Mouse (Mus musculus) heart, embryonic 12.5 days (tissue): ENCODE measurements at regions not wholly inside any gene's neighbourhood (a gene's known extent, or its start where the extent isn't known, plus 50 kb on each side); places are given as distances from the start of the nearest gene placed in this dataset.
A peak's percentile ranks its signal among the peaks of the same experiment; 100 is the strongest.

Source experiments
- ATAC-seq: fragments of 200-750 bp; cut with Nextera tagmentation; 2 replicates; pipeline ENCODE4 v1.8.0; 2017; ENCODE audit warnings: moderate TSS enrichment, moderate library complexity; ENCODE audit not compliant: insufficient number of reproducible peaks, low FRiP score
- H3K27ac ChIP-seq: fragments of 300-500 bp; sonication (generic); 2 replicates; pipeline ENCODE4 v1.5.1; 2016; ENCODE audit warnings: mild to moderate bottlenecking, moderate library complexity; ENCODE audit not compliant: poor library complexity, severe bottlenecking
- H3K27me3 ChIP-seq: fragments of 300-500 bp; sonication (generic); replicated peaks from 2 replicates; pipeline ENCODE4 v1.6.1; 2016; ENCODE audit warnings: mild to moderate bottlenecking, moderate library complexity
- H3K36me3 ChIP-seq: fragments of 300-500 bp; sonication (generic); 2 replicates; pipeline ENCODE4 v1.6.1; 2016; ENCODE audit warnings: mild to moderate bottlenecking, moderate library complexity
- H3K4me1 ChIP-seq: fragments of 300-500 bp; sonication (generic); replicated peaks from 2 replicates; pipeline ENCODE4 v1.6.1; 2016; ENCODE audit warnings: mild to moderate bottlenecking
- H3K4me2 ChIP-seq: fragments of 300-500 bp; sonication (generic); 2 replicates; pipeline ENCODE4 v1.6.1; 2016; ENCODE audit warnings: mild to moderate bottlenecking, moderate library complexity
- H3K4me3 ChIP-seq: fragments of 300-500 bp; sonication (generic); 2 replicates; pipeline ENCODE4 v1.5.1; 2016; ENCODE audit warnings: mild to moderate bottlenecking
- H3K9ac ChIP-seq: fragments of 300-500 bp; sonication (generic); 2 replicates; pipeline ENCODE4 v1.6.1; 2016; ENCODE audit warnings: mild to moderate bottlenecking, moderate library complexity
- H3K9me3 ChIP-seq: fragments of 300-500 bp; sonication (generic); replicated peaks from 2 replicates; pipeline ENCODE4 v1.6.1; 2016; ENCODE audit warnings: mild to moderate bottlenecking, moderate library complexity
- WGBS: fragments of 180-500 bp; shearing (Covaris S2); methylation state at CpG from one replicate; pipeline ENCODE4 v1.1.7; 2016; 5-methylcytosine and 5-hydroxymethylcytosine counted together

DNA sequence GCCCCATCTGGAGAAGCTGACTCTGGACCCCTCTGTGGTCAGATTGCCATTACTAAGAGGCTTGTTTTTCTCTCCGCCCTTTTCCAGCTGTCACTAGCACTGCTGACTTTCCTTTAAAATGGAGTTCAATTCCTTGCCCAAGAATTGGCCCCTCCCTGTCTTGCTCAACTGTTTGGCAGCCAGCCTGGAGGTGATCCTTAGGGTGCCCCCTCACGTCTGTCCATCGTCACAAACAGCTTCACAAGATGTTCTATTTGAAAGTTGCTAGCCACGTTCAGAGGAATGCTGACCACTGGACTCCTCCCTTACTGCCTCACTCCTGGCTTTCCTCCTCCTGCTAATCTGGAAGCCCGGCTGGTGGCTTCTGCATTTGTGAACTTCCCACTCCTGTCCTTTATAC, 142.0 kb downstream of the Zfp619 start:
- Histone ChIP-seq H3K4me2 (no peak overlapping the region), H3K4me1 (0 out of 2 replicates have a peak, but pooled peaks cover 5% of the 10 kb centered on the region), H3K4me3 (no peak overlapping the region), H3K9me3 (no peaks in the 10 kb centered on the region), H3K27me3 (no peaks in the 10 kb centered on the region), H3K27ac (no peak overlapping the region), H3K9ac (no peak overlapping the region), H3K36me3 (no peaks in the 10 kb centered on the region)
- WGBS: 15% methylated on average over 5 of the region's 5 CpGs
- 0 out of 2 replicates have a peak, but pooled peaks have one; percentile 13 for ATAC-seq

DNA sequence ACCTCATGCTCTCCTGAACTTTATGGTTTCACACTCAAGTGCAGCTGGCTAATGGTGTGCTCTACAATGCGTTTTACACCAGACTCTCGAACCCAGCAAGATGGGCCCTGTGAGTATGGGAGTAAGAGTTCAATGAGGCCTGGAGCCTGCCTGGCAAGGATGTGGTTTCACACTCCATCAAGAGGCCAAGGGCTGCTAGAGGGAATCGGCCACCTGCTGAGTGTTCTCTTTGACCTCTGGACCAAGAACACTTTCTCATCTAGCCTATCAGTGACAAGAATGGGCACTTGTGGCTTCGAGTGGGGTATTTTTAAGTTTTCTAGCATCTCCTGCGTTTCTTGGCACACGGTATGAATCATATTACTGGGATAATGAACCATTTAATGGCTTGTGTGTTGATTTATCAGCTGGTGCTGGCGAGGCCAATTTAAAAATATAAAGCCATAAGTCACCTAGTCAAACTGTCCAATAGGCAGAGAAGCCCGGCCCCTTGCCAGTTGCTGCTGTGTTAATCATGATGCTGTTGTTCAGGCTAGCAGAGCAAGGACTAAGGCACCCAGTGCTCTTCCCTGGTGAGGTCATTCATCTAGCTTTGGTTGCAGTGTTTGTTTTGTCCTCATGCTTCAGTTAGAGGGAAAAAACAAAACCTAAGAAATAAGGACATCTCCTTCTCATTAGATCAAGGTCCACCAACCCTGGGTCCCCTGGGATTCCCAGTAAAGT, 157.7 kb downstream of the Zfp619 start:
- 73% methylated on average over 8 of the region's 8 CpGs for WGBS

DNA sequence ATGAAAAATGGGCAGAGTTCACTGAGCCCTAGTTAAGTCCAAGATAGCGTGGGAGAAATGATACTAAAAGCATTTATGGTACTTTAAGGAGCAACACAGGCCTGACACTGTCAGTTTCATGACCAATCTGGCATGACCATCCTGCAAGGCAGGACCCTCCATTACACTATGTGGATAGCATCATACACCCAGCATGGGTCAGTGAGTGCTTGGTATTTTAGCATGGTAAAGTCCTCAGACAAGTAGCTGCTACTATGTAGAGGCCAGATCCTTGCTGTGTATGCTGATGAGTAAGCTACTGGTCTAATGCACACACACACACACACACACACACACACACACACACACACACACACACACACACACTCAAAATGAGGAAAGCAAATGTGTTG, 158.3 kb downstream of the Zfp619 start:
- Histone ChIP-seq H3K27me3 (no peaks in the 10 kb centered on the region), H3K4me1 (no peaks in the 10 kb centered on the region), H3K27ac (no peak overlapping the region), H3K36me3 (no peaks in the 10 kb centered on the region), H3K4me2 (no peak overlapping the region), H3K9ac (no peak overlapping the region), H3K4me3 (no peak overlapping the region), H3K9me3 (no peaks in the 10 kb centered on the region)
- ATAC-seq: no peak
- WGBS: 78% methylated on average over 1 of the region's 1 CpGs

More for the DNA sequence above, 157.7 kb downstream of the Zfp619 start:
- no peaks in the 10 kb centered on the region for H3K9me3 ChIP-seq
- no peak overlapping the region for H3K27ac ChIP-seq
- H3K36me3 ChIP-seq: no peaks in the 10 kb centered on the region
- H3K4me2 ChIP-seq: no peak overlapping the region
- no peak overlapping the region for H3K9ac ChIP-seq
- no peak overlapping the region for H3K4me3 ChIP-seq
- H3K27me3 ChIP-seq: no peaks in the 10 kb centered on the region
- H3K4me1 ChIP-seq: no peaks in the 10 kb centered on the region
- no peak for ATAC-seq

DNA sequence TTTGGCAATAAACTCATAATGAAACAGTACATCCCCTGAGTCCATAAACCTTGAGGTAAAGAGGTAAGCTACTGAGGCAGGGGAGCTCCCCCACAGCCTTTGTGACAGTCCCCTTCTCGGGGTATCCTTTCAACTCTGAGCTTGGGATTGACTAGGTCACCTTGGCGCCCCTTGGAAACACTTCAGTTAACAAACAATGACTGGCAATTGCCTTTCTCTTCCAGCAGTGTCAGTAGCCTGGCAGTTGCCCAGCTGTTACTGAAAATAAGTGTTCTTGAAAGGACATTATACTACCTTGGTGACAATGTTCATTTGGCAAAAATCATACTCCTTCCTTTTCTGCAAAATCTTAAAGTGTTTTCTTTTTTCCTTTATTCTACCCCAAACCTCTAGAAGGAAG, 162.8 kb downstream of the Zfp619 start:
- Histone ChIP-seq H3K36me3 (no peaks in the 10 kb centered on the region), H3K4me3 (no peak overlapping the region), H3K27ac (no peak overlapping the region), H3K4me1 (no peaks in the 10 kb centered on the region), H3K9me3 (no peaks in the 10 kb centered on the region), H3K4me2 (no peak overlapping the region), H3K9ac (no peak overlapping the region), H3K27me3 (no peaks in the 10 kb centered on the region)
- 39% methylated on average over 2 of the region's 2 CpGs for WGBS
- no peak for ATAC-seq

DNA sequence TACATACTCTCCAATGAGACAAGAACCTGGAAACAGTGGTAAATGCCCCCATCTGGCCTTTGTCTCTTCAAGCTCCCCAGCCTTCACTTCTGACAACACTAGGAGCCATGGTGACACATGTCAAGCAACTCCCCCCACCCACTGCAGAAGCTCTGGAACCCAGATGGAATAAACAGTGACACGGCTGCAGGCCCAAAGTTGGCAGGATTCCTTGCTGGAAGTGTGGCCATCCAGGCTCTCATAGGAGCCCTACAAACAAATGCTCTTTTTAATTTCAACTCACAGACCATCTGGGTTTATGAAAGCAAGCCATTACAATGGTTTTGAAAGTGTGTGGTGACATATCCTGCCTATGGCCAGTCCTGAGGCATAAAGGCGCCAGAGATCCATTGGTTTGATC, 179.0 kb downstream of the Zfp619 start:
- no peak overlapping the region for H3K9ac ChIP-seq
- no peaks in the 10 kb centered on the region for H3K9me3 ChIP-seq
- H3K27ac ChIP-seq: no peak overlapping the region
- no peaks in the 10 kb centered on the region for H3K36me3 ChIP-seq
- no peak for ATAC-seq
- no peaks in the 10 kb centered on the region for H3K27me3 ChIP-seq
- H3K4me1 ChIP-seq: no peaks in the 10 kb centered on the region
- no peak overlapping the region for H3K4me2 ChIP-seq
- H3K4me3 ChIP-seq: no peak overlapping the region
- WGBS: 73% methylated on average over 2 of the region's 2 CpGs

DNA sequence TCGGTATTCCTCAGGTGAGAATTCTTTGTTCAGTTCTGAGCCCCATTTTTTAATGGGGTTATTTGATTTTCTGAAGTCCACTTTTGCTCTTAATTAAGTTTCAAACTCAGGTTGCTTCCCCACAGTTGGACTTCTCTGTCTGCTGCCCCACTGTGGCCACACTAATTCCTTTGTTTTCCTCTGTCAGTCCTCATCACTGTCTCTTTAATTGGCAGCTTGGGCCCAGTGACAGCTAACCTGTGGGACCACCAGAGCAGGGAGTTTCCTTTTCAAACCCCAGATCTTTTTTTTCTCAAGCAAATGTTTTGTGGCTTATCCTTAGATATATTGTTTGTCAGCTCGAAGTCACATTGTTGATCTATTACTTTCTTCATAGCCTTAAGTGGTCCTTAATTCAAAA, 183.9 kb downstream of the Zfp619 start:
- no peaks in the 10 kb centered on the region for H3K27me3 ChIP-seq
- H3K4me3 ChIP-seq: no peak overlapping the region
- H3K9me3 ChIP-seq: no peaks in the 10 kb centered on the region
- no peak for ATAC-seq
- WGBS: 65% methylated on average over 2 of the region's 2 CpGs
- H3K9ac ChIP-seq: no peak overlapping the region
- 0 out of 2 replicates have a peak, but pooled peaks cover 3% of the 10 kb centered on the region for H3K4me1 ChIP-seq
- no peak overlapping the region for H3K27ac ChIP-seq
- H3K4me2 ChIP-seq: no peak overlapping the region
- H3K36me3 ChIP-seq: no peaks in the 10 kb centered on the region

DNA sequence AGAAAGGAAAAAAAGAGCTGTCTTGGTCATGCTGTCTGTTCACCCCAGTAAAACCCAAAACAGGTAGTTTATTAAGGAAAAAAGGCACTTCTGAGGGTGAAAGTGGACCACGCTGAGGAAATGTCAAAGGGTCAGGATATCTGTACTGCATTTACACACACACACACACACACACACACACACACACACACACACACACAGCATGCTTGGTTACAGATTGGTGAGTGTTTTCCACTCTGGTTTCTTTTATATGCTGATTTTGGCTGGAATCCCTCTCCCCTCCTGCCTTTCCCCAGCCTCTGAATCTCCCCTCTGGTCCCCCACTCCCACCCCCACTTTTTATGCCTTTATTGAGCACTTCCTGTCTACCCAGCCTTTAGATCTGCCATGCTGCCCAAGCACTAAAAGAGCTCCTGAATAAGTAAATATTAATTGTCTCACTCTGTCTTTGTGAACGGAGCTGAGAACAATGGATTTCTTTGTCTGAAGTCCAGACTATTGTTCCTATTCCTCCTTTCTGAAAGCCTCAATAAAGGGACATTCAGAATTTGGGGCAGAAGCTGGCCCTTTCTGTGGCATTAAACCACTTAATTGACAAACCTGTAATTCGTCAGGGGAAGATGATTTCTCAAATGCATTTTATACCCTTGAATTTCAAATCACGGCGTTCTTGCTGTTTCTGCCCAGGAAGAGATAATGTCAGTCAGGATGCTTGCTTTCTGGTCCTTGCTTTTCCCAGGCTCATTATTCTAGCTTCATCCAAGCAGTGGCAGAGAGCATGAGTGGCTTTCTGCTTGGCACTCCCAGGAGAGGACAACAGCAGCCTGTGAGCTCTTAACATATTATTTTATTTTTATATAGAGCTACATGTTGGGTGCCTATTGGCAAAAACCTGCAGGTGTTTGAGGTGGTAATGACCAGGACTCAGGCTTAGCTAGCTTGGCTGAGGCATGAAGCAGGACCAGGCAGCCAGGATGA, 187.8 kb downstream of the Zfp619 start:
- no peak overlapping the region for H3K4me2 ChIP-seq
- no peaks in the 10 kb centered on the region for H3K27me3 ChIP-seq
- WGBS: 39% methylated on average over 5 of the region's 5 CpGs
- H3K36me3 ChIP-seq: no peaks in the 10 kb centered on the region
- no peaks in the 10 kb centered on the region for H3K9me3 ChIP-seq
- H3K4me3 ChIP-seq: no peak overlapping the region
- H3K27ac ChIP-seq: no peak overlapping the region
- H3K9ac ChIP-seq: no peak overlapping the region
- 0 out of 2 replicates have a peak, but pooled peaks cover 3% of the 10 kb centered on the region for H3K4me1 ChIP-seq
- no peak for ATAC-seq

DNA sequence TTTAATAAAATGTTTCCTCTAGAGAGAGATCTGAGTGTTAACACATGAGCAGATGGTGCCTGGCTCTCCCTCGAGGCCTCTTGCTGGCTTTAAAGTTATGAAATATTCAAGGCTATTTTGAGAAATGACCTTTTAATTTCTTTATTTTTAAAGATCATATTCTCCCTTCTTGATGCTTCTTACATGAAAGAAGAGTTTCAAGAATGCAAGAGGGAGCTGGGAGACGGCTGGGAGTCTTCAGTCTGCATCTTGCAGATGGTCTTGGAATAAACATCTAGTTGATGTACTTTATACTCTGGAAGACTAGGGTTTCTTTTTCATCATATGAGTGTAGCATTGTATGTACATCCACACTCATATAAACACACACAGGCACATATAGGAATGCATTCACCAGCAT, 189.0 kb downstream of the Zfp619 start:
- H3K4me1 ChIP-seq: 0 out of 2 replicates have a peak, but pooled peaks cover 3% of the 10 kb centered on the region
- no peak for ATAC-seq
- no peaks in the 10 kb centered on the region for H3K36me3 ChIP-seq
- H3K27me3 ChIP-seq: no peaks in the 10 kb centered on the region
- H3K4me3 ChIP-seq: no peak overlapping the region
- no peak overlapping the region for H3K27ac ChIP-seq
- no peaks in the 10 kb centered on the region for H3K9me3 ChIP-seq
- H3K9ac ChIP-seq: no peak overlapping the region
- no peak overlapping the region for H3K4me2 ChIP-seq
- WGBS: 69% methylated on average over 2 of the region's 2 CpGs

DNA sequence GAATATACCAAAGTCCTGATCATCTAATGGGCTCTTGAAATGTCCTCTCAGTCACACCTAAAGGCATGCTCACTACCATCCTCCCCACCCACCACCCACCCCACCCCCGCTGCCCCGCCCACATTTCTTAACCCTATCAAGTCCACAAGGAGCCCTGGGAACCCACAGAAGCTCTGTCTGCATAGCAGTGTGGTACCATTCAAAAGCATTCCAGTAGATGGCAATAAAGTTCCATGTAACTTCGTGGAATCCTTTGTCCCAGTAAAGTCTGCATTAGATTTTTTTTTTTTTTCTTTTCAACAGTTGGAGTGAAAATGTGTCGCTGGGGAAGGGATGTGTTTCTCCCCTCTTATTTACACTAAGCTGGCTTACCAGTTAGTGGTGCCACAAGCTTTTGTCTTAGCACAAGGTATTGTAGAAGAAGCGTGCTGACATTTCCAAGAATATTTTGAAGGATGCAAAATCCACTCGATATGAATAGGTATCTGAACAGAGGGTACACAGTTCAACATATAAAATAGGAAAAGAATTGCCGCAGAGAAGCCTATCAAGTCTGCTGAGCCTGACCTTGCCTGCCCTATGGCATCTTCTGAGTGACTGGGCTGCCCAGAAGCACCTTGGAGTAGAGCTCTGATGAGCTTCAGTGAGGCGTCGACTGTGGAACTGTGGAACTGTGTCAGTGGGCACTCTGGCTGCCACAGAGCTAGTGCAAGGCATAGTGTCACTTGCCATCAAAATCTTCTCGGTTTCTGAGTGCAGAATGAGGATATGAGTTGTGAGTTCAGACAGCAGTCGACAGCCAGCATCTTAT, 199.0 kb downstream of the Zfp619 start:
- Histone ChIP-seq H3K4me3 (no peak overlapping the region), H3K36me3 (no peaks in the 10 kb centered on the region), H3K4me2 (no peak overlapping the region), H3K4me1 (no peaks in the 10 kb centered on the region), H3K27me3 (no peaks in the 10 kb centered on the region), H3K9ac (no peak overlapping the region), H3K27ac (no peak overlapping the region), H3K9me3 (no peaks in the 10 kb centered on the region)
- no peak for ATAC-seq
- WGBS: 13% methylated on average over 11 of the region's 11 CpGs

DNA sequence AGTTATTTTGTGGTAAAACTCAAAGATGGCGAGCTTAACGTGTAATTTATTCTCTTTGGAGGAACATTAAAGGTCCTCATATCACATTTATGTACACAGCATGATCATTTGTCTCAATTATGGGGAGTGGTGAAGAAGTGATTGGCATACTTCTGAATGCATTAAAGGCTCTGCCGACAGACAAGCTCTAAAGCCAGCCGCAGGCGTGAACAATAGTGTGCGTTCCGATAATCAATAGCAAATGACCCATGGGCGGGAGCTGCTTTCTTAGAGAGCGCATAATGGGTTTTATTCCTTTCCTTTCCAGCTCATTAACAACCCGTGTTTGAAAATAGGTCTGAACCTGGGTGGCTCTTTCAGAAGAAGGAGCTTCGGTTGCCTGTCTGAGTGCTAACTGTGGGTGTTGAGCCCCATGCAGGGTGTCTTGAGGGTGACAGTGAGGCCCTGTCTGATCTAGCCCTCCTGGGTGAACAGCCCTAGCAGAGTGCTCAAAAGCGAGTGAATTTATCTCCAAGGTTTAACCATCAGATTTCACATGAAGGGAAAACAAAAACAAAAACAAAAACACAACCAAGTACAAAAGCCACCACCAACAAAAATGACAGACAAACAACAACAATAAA, 210.5 kb downstream of the Zfp619 start:
- Histone ChIP-seq H3K36me3 (no peaks in the 10 kb centered on the region), H3K9me3 (no peaks in the 10 kb centered on the region), H3K4me3 (no peak overlapping the region), H3K27me3 (no peaks in the 10 kb centered on the region), H3K4me2 (no peak overlapping the region), H3K27ac (no peak overlapping the region), H3K4me1 (no peaks in the 10 kb centered on the region), H3K9ac (no peak overlapping the region)
- ATAC-seq: no peak
- 66% methylated on average over 12 of the region's 12 CpGs for WGBS
